Mouse (Mus musculus) macrophage (primary cell): ENCODE measurements around the gene Aox3. TPM values are rescaled to one million over a fixed set of nuclear protein-coding genes. Genes with fewer than 3 reads are reported as not detected.

Experiments
- H3K27ac ChIP-seq: fragments of 350-480 bp; formaldehyde crosslinking; 2 replicates; pipeline ENCODE4 v1.9.0; 2021
- H3K36me3 ChIP-seq: fragments of 350-480 bp; formaldehyde crosslinking; 2 replicates; pipeline ENCODE4 v1.9.0; 2021; ENCODE audit errors: inconsistent target
- H3K4me3 ChIP-seq: fragments of 350-480 bp; formaldehyde crosslinking; 2 replicates; pipeline ENCODE4 v1.9.0; 2021; ENCODE audit errors: inconsistent target
- H3K79me2 ChIP-seq: fragments of 350-480 bp; formaldehyde crosslinking; 2 replicates; pipeline ENCODE4 v1.9.0; 2021; ENCODE audit errors: inconsistent target
- WGBS: methylation state at CpG from one replicate; pipeline ENCODE4 v1.1.7; 2026; ENCODE audit warnings: inconsistent platforms; ENCODE audit not compliant: missing documents; 5-methylcytosine and 5-hydroxymethylcytosine counted together
- polyA plus RNA-seq: library from polyadenylated mRNA; stranded (reverse); fragments of 250-400 nt; gene quantifications from 3 replicates; pipeline ENCODE4 v1.2.4, GENCODE M21; 2018; ENCODE audit warnings: inconsistent platforms

Aox3 gene
- polyA plus RNA-seq, 1 experiment from 2014 or later, result not detected

GRCm38 (mm10) chr1:58090191-58090590 is 22.7 kb upstream of the Aox3 start:
- H3K79me2 ChIP-seq, result no peaks in the 10 kb centered on the region
- H3K4me3 ChIP-seq, result no peak overlapping the region
- 90% methylated on average over 4 of the region's 4 CpGs for WGBS
- H3K36me3 ChIP-seq, result no peaks in the 10 kb centered on the region
- no peak overlapping the region for H3K27ac ChIP-seq

- H3K27ac ChIP-seq, result no peak overlapping the region
- H3K79me2 ChIP-seq, result no peaks in the 10 kb centered on the region
- no peak overlapping the region for H3K4me3 ChIP-seq
- H3K36me3 ChIP-seq, result no peaks in the 10 kb centered on the region
- 84% methylated on average over 3 of the region's 3 CpGs for WGBS
Observed at GRCm38 (mm10) chr1:58091213-58091612, 21.7 kb upstream of the Aox3 start.

- Histone ChIP-seq H3K79me2 (no peaks in the 10 kb centered on the region), H3K4me3 (no peak overlapping the region), H3K27ac (no peak overlapping the region), H3K36me3 (no peaks in the 10 kb centered on the region)
- 95% methylated on average over 2 of the region's 2 CpGs for WGBS
Observed at GRCm38 (mm10) chr1:58091992-58092560, 20.9 kb upstream of the Aox3 start.

GRCm38 (mm10) chr1:58097338-58097737 is 15.6 kb upstream of the Aox3 start:
- 95% methylated on average over 6 of the region's 6 CpGs for WGBS
- no peaks in the 10 kb centered on the region for H3K36me3 ChIP-seq
- H3K4me3 ChIP-seq, result no peak overlapping the region
- H3K27ac ChIP-seq, result no peak overlapping the region
- H3K79me2 ChIP-seq, result no peaks in the 10 kb centered on the region

- no peak overlapping the region for H3K4me3 ChIP-seq
- H3K27ac ChIP-seq, result no peak overlapping the region
- no peaks in the 10 kb centered on the region for H3K36me3 ChIP-seq
- no peaks in the 10 kb centered on the region for H3K79me2 ChIP-seq
Observed at GRCm38 (mm10) chr1:58099119-58099518, 13.8 kb upstream of the Aox3 start.

GRCm38 (mm10) chr1:58101531-58102146 is 11.3 kb upstream of the Aox3 start:
- H3K27ac ChIP-seq, result no peak overlapping the region

GRCm38 (mm10) chr1:58102494-58102893 is 10.4 kb upstream of the Aox3 start:
- H3K79me2 ChIP-seq, result no peaks in the 10 kb centered on the region
- no peaks in the 10 kb centered on the region for H3K36me3 ChIP-seq
- no peak overlapping the region for H3K27ac ChIP-seq
- H3K4me3 ChIP-seq, result no peak overlapping the region
- 11% methylated on average over 7 of the region's 7 CpGs for WGBS

More at GRCm38 (mm10) chr1:58101531-58102146, 11.3 kb upstream of the Aox3 start:
- no peaks in the 10 kb centered on the region for H3K79me2 ChIP-seq
- H3K36me3 ChIP-seq, result no peaks in the 10 kb centered on the region
- 33% methylated on average over 2 of the region's 2 CpGs for WGBS
- no peak overlapping the region for H3K4me3 ChIP-seq

GRCm38 (mm10) chr1:58105685-58106084 is 7.2 kb upstream of the Aox3 start:
- Histone ChIP-seq H3K36me3 (no peaks in the 10 kb centered on the region), H3K79me2 (no peaks in the 10 kb centered on the region), H3K27ac (no peak overlapping the region), H3K4me3 (no peak overlapping the region)
- 96% methylated on average over 6 of the region's 6 CpGs for whole genome bisulfite sequencing

GRCm38 (mm10) chr1:58107066-58107465 is 5.9 kb upstream of the Aox3 start:
- 84% methylated on average over 2 of the region's 2 CpGs for WGBS
- Histone ChIP-seq H3K4me3 (no peak overlapping the region), H3K27ac (no peak overlapping the region), H3K79me2 (no peaks in the 10 kb centered on the region), H3K36me3 (no peaks in the 10 kb centered on the region)

GRCm38 (mm10) chr1:58110241-58110640 is 2.7 kb upstream of the Aox3 start:
- no peaks in the 10 kb centered on the region for H3K79me2 ChIP-seq
- no peak overlapping the region for H3K27ac ChIP-seq
- WGBS, result 93% methylated on average over 5 of the region's 5 CpGs
- H3K4me3 ChIP-seq, result no peak overlapping the region
- H3K36me3 ChIP-seq, result no peaks in the 10 kb centered on the region

GRCm38 (mm10) chr1:58111315-58111714 is 1.6 kb upstream of the Aox3 start:
- H3K79me2 ChIP-seq, result no peaks in the 10 kb centered on the region
- no peak overlapping the region for H3K4me3 ChIP-seq
- no peaks in the 10 kb centered on the region for H3K36me3 ChIP-seq
- WGBS, result 88% methylated on average over 3 of the region's 4 CpGs
- no peak overlapping the region for H3K27ac ChIP-seq

- Histone ChIP-seq H3K4me3 (no peak overlapping the region), H3K36me3 (no peaks in the 10 kb centered on the region), H3K27ac (no peak overlapping the region), H3K79me2 (no peaks in the 10 kb centered on the region)
Observed at GRCm38 (mm10) chr1:58113441-58113840, 511 bp downstream of the Aox3 start.

GRCm38 (mm10) chr1:58114021-58114560 is 1.2 kb downstream of the Aox3 start:
- H3K36me3 ChIP-seq, result no peaks in the 10 kb centered on the region
- 55% methylated on average over 6 of the region's 6 CpGs for WGBS

GRCm38 (mm10) chr1:58114666-58115375 is 1.9 kb downstream of the Aox3 start:
- no peaks in the 10 kb centered on the region for H3K79me2 ChIP-seq
- no peaks in the 10 kb centered on the region for H3K36me3 ChIP-seq
- no peak overlapping the region for H3K27ac ChIP-seq
- no peak overlapping the region for H3K4me3 ChIP-seq
- 51% methylated on average over 12 of the region's 12 CpGs for WGBS

More at GRCm38 (mm10) chr1:58114021-58114560, 1.2 kb downstream of the Aox3 start:
- Histone ChIP-seq H3K79me2 (no peaks in the 10 kb centered on the region), H3K27ac (no peak overlapping the region), H3K4me3 (no peak overlapping the region)

GRCm38 (mm10) chr1:58118231-58118630 is 5.3 kb downstream of the Aox3 start:
- Histone ChIP-seq H3K79me2 (no peaks in the 10 kb centered on the region), H3K27ac (no peak overlapping the region), H3K4me3 (no peak overlapping the region), H3K36me3 (no peaks in the 10 kb centered on the region)
- WGBS, result 76% methylated on average over 3 of the region's 3 CpGs
